Mouse (Mus musculus) CH12.LX (cell line): Measurements from ENCODE around the gene Exd1.

Experiments
- CTCF ChIP-seq, 2 experiments: IDR thresholded peaks in 1 of 2; conservative IDR thresholded peaks in 1 of 2; 2 replicates each; pipeline ENCODE4 v1.5.1; 2011 to 2012; ENCODE audit warnings: low read depth in 2 of 2, low read length in 2 of 2, improper control_type of control experiment in 1 of 2, inconsistent platforms in 1 of 2, mild to moderate bottlenecking in 1 of 2, moderate library complexity in 1 of 2
- HCFC1 ChIP-seq: IDR thresholded peaks from 2 replicates; pipeline ENCODE4 v1.6.1; 2012; ENCODE audit warnings: low read depth, mild to moderate bottlenecking, inconsistent platforms, low read length, improper control_type of control experiment
- MAZ ChIP-seq: IDR thresholded peaks from 2 replicates; pipeline ENCODE4 v1.6.1; 2012; ENCODE audit warnings: low read depth, mild to moderate bottlenecking, inconsistent platforms, low read length, improper control_type of control experiment, moderate library complexity
- POLR2A ChIP-seq: IDR thresholded peaks from 2 replicates; pipeline ENCODE4 v1.6.1; 2011; ENCODE audit warnings: low read depth, mild to moderate bottlenecking, improper control_type of control experiment, low read length
- SIN3A ChIP-seq: IDR thresholded peaks from 2 replicates; pipeline ENCODE4 v1.6.1; 2012; ENCODE audit warnings: low read length, improper control_type of control experiment, inconsistent platforms
- TCF12 ChIP-seq: IDR thresholded peaks from 2 replicates; pipeline ENCODE4 v1.6.1; 2014; ENCODE audit warnings: low read depth, mild to moderate bottlenecking, inconsistent platforms, low read length, improper control_type of control experiment

- TF ChIP-seq POLR2A (no peak), MAZ (no peak), CTCF (conservative IDR thresholded peaks at IDR 0.05 in 1 of 2, IDR thresholded peaks at IDR 0.05 in 1 of 2; ENCODE audit: low read depth in 2 of 2, low read length in 2 of 2) (no peak), SIN3A (no peak), TCF12 (no peak), HCFC1 (no peak)
Observed at GRCm38 (mm10) chr2:119491953-119492352, 55.5 kb downstream of the Exd1 start.
